Mouse (Mus musculus) liver, embryonic 14.5 days (tissue): ENCODE results near the gene Vapb. TPM values are rescaled to one million over a fixed set of nuclear protein-coding genes. Genes with fewer than 3 reads are reported as not detected.

Experiments used
- ATAC-seq: fragments of 200-750 bp; cut with Nextera tagmentation; 2 replicates; pipeline ENCODE4 v1.8.0; 2017; ENCODE audit warnings: moderate number of reproducible peaks, mild to moderate bottlenecking, moderate library complexity; ENCODE audit not compliant: insufficient read depth
- DNase-seq, 3 experiments: peaks; one replicate each; pipeline ENCODE4 v3.0.0-alpha.2; 2012 to 2013; ENCODE audit warnings: low read depth in 3 of 3, low spot score in 3 of 3
- H3K27ac ChIP-seq: fragments of 300-500 bp; sonication (generic); 2 replicates; pipeline ENCODE4 v1.5.1; 2014; ENCODE audit warnings: moderate library complexity, mild to moderate bottlenecking, control low read depth, inconsistent platforms
- H3K27me3 ChIP-seq: fragments of 300-500 bp; sonication (generic); 2 replicates; pipeline ENCODE4 v1.6.1; 2014; ENCODE audit warnings: mild to moderate bottlenecking, low read length, moderate library complexity; ENCODE audit not compliant: control insufficient read depth, insufficient read depth
- H3K36me3 ChIP-seq: fragments of 300-500 bp; sonication (generic); replicated peaks from 2 replicates; pipeline ENCODE4 v1.6.1; 2014; ENCODE audit warnings: low read depth; ENCODE audit not compliant: control insufficient read depth, insufficient read depth
- H3K4me1 ChIP-seq, 2 experiments: fragments of 200-500 bp in 1 of 2; fragments of 300-500 bp in 1 of 2; sonication (generic) in 1 of 2; replicated peaks; 2 replicates each; pipeline ENCODE4 v1.6.1; 2012 to 2014; ENCODE audit warnings: antibody characterized with exemption in 1 of 2, inconsistent platforms in 1 of 2, low read length in 1 of 2; ENCODE audit not compliant: control insufficient read depth in 2 of 2, insufficient read depth in 2 of 2
- H3K4me2 ChIP-seq: fragments of 300-500 bp; sonication (generic); 2 replicates; pipeline ENCODE4 v1.6.1; 2014; ENCODE audit warnings: low read depth, mild to moderate bottlenecking, control low read depth, moderate library complexity
- H3K4me3 ChIP-seq, 2 experiments: fragments of 200-500 bp in 1 of 2; fragments of 300-500 bp in 1 of 2; sonication (generic) in 1 of 2; 2 replicates each; pipeline ENCODE4 v1.5.1; 2012 to 2014; ENCODE audit warnings: low read depth in 2 of 2, low read length in 2 of 2, mild to moderate bottlenecking in 2 of 2, control low read depth in 1 of 2, inconsistent platforms in 1 of 2, moderate library complexity in 1 of 2; ENCODE audit not compliant: insufficient read depth in 1 of 2
- H3K9ac ChIP-seq: fragments of 300-500 bp; sonication (generic); replicated peaks from 2 replicates; pipeline ENCODE4 v1.6.1; 2014; ENCODE audit warnings: mild to moderate bottlenecking, control low read depth, moderate library complexity
- H3K9me3 ChIP-seq: fragments of 300-500 bp; sonication (generic); 2 replicates; pipeline ENCODE4 v1.6.1; 2016; ENCODE audit warnings: low read length, mixed read lengths; ENCODE audit not compliant: control insufficient read depth
- CTCF ChIP-seq: IDR thresholded peaks from 2 replicates; pipeline ENCODE4 v1.5.1; 2016; ENCODE audit warnings: antibody characterized with exemption, low read depth, control low read depth
- EP300 ChIP-seq: IDR thresholded peaks from 2 replicates; pipeline ENCODE4 v1.6.1; 2016; ENCODE audit warnings: antibody characterized with exemption, low read depth
- WGBS: fragments of 180-500 bp; shearing (Covaris S2); extraction: QIAGEN DNeasy Blood & Tissue Kit; methylation state at CpG from one replicate; pipeline ENCODE4 v1.1.7; 2014; ENCODE audit not compliant: insufficient replicate concordance; 5-methylcytosine and 5-hydroxymethylcytosine counted together
- polyA plus RNA-seq, 2 experiments: library from polyadenylated mRNA; depleted of rRNA in 1 of 2; stranded (reverse) in 1 of 2; unstranded in 1 of 2; fragments of >200 nt; fragmentation: Nextera tagmentation in 1 of 2; extraction: Ambion mirVana in 1 of 2; gene quantifications; 2 replicates each; pipeline versions ENCODE4 v1.2.1 to v1.2.3; 2012 to 2014

The Vapb gene
- polyA plus RNA-seq, 2 experiments: 5.8 to 8.3 TPM

- H3K27ac ChIP-seq: no peak overlapping the region
- H3K9me3 ChIP-seq: no peaks in the 10 kb centered on the region
Measured at GRCm38 (mm10) chr2:173794531-173795510, 57.5 kb downstream of the Vapb start.

GRCm38 (mm10) chr2:173795801-173796673 is 58.7 kb downstream of the Vapb start:
- DNase-seq (no peak), ATAC-seq (no peak)
- Histone ChIP-seq H3K36me3 (no peaks in the 10 kb centered on the region), H3K9me3 (no peaks in the 10 kb centered on the region), H3K4me3 (no peak overlapping the region), H3K27ac (no peak overlapping the region), H3K4me2 (no peak overlapping the region), H3K4me1 (no peaks in the 10 kb centered on the region; a peak in 1 of 4 replicates), H3K9ac (no peak overlapping the region), H3K27me3 (no peaks in the 10 kb centered on the region)
- no peak for TF ChIP-seq EP300
- no peak for TF ChIP-seq CTCF
- WGBS: 53% methylated on average over 15 of the region's 15 CpGs

More at GRCm38 (mm10) chr2:173794531-173795510, 57.5 kb downstream of the Vapb start:
- Histone ChIP-seq H3K4me1 (no peaks in the 10 kb centered on the region; a peak in 1 of 4 replicates), H3K27me3 (no peaks in the 10 kb centered on the region), H3K4me3 (no peak overlapping the region), H3K36me3 (no peaks in the 10 kb centered on the region), H3K9ac (no peak overlapping the region), H3K4me2 (no peak overlapping the region)
- DNase-seq (no peak), ATAC-seq (no peak)
- WGBS: 34% methylated on average over 21 of the region's 21 CpGs
- no peak for TF ChIP-seq CTCF
- no peak for TF ChIP-seq EP300

DNA sequence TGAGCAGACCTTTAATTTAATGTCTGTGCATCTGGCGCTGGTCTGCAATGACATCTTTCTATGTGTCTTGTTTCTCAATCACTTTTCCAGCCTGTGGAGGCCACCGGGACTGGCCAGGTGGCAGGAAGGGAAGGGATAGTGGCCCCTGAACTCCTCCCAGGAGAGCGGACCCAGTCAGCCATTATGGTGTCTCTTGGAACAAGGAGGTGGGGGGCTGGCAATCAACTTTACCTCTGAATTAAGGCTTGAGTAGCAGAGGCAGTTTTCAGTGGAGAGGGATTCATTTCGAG is 59.3 kb downstream of the Vapb start:
- Histone ChIP-seq H3K27me3 (no peaks in the 10 kb centered on the region), H3K4me2 (no peak overlapping the region), H3K27ac (no peak overlapping the region), H3K36me3 (no peaks in the 10 kb centered on the region), H3K9ac (no peak overlapping the region), H3K9me3 (no peaks in the 10 kb centered on the region), H3K4me3 (no peak overlapping the region), H3K4me1 (no peaks in the 10 kb centered on the region; a peak in 1 of 4 replicates)
- no peak for TF ChIP-seq CTCF
- TF ChIP-seq EP300: no peak
- whole genome bisulfite sequencing: 56% methylated on average over 4 of the region's 4 CpGs
- ATAC-seq: no peak
- DNase-seq: no peak

DNA sequence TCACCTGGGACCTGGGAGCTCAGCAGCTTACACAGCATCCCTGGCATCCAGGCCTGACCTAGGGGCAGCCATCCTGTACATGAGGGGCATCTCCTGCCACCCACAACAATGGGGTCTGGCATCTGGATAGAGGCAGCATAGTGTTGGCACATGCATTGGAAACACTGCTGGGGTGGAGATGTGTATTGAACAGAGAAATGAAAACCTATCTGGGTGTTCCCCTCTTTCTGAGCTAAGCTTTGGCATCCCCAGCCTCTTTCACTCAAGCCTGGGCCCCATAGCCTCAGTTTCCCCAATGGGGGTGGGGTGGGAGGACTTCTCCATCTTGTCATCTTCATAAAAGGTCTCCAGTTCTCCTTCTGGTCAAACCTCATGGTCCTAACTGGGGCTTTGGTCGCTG is 62.2 kb downstream of the Vapb start:
- ATAC-seq (no peak), DNase-seq (no peak)
- no peaks in the 10 kb centered on the region for H3K27me3 ChIP-seq
- no peak overlapping the region for H3K9ac ChIP-seq
- H3K4me3 ChIP-seq: no peak overlapping the region
- no peak overlapping the region for H3K27ac ChIP-seq
- H3K9me3 ChIP-seq: no peaks in the 10 kb centered on the region
- no peak overlapping the region for H3K4me2 ChIP-seq
- H3K4me1 ChIP-seq: no peaks in the 10 kb centered on the region; a peak in 1 of 4 replicates
- WGBS: 43% methylated on average over 1 of the region's 1 CpGs
- TF ChIP-seq EP300 (no peak), CTCF (no peak)
- no peaks in the 10 kb centered on the region for H3K36me3 ChIP-seq

DNA sequence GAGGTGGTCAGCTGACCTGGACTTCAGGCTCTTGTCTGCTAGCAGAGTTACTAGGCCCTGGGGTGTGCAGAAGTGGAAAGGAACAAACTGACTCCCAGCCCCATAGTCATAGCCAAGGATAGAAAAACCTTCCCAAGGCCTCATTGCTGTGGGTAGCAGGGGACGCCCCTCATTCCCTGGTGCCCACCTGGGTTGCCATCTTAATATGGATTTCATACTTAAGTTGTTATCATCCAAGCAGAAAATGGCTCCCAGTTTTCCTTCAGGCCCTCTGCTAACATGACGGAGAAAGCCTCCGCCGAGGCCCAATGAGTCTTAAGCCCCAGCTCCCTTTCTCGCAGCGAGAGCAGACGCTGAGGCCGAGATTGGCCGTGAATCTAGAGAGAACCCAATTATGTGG is 63.3 kb downstream of the Vapb start:
- H3K4me3 ChIP-seq: no peak overlapping the region
- H3K4me2 ChIP-seq: no peak overlapping the region
- no peaks in the 10 kb centered on the region for H3K4me1 ChIP-seq
- no peak overlapping the region for H3K27ac ChIP-seq
- H3K27me3 ChIP-seq: no peaks in the 10 kb centered on the region
- WGBS: 83% methylated on average over 9 of the region's 9 CpGs
- no peaks in the 10 kb centered on the region for H3K36me3 ChIP-seq
- no peaks in the 10 kb centered on the region for H3K9me3 ChIP-seq
- no peak for ATAC-seq
- TF ChIP-seq EP300: no peak
- TF ChIP-seq CTCF: no peak
- H3K9ac ChIP-seq: no peak overlapping the region
- DNase-seq: no peak
